Mouse (Mus musculus) lung, adult 18-20 months (tissue): ENCODE data around the gene Ttc28.
"Not testable (repeated sequence)": the region's sequence is repeated elsewhere in the genome, so short reads cannot be mapped to it uniquely, and the experiment has no call there.

Experiments used
- DNase-seq, 2 experiments: peaks; one replicate each; pipeline ENCODE4 v3.0.0; 2022; ENCODE audit warnings: mixed read lengths in 2 of 2

Gene Ttc28

GRCm38 (mm10) chr5:111256181-111256580, 376.6 kb downstream of the Ttc28 start:
- DNase-seq, result no peak

GRCm38 (mm10) chr5:111257127-111257526, 377.5 kb downstream of the Ttc28 start:
- peak; percentile 51 to 56 for DNase-seq

- DNase-seq, result not testable (repeated sequence)
These were observed 381.6 kb downstream of the Ttc28 start for GRCm38 (mm10) chr5:111261162-111261561.

- DNase-seq, result no peak
These were observed 382.4 kb downstream of the Ttc28 start for GRCm38 (mm10) chr5:111261733-111262573.

- DNase-seq, result peak; percentile 46 to 52
These were observed 383.1 kb downstream of the Ttc28 start for GRCm38 (mm10) chr5:111262574-111263239.

GRCm38 (mm10) chr5:111263370-111263769, 383.8 kb downstream of the Ttc28 start:
- DNase-seq, result no peak

- no peak for DNase-seq
These were observed 384.9 kb downstream of the Ttc28 start for GRCm38 (mm10) chr5:111264488-111264887.

GRCm38 (mm10) chr5:111266658-111267057, 387.1 kb downstream of the Ttc28 start:
- peak; percentile 50 to 62 for DNase-seq

- DNase-seq, result peak; percentile 78 to 88
These were observed 387.5 kb downstream of the Ttc28 start for GRCm38 (mm10) chr5:111267100-111267499.

GRCm38 (mm10) chr5:111268852-111269251, 389.2 kb downstream of the Ttc28 start:
- DNase-seq, result no peak

- DNase-seq, result peak; percentile 71 to 80
These were observed 390.1 kb downstream of the Ttc28 start for GRCm38 (mm10) chr5:111269613-111270205.

GRCm38 (mm10) chr5:111270246-111271002, 390.8 kb downstream of the Ttc28 start:
- no peak for DNase-seq

- DNase-seq, result peak; percentile 77 to 81
These were observed 394.0 kb downstream of the Ttc28 start for GRCm38 (mm10) chr5:111273589-111273988.

- DNase-seq, result no peak
These were observed 395.3 kb downstream of the Ttc28 start for GRCm38 (mm10) chr5:111274948-111275347.

- no peak for DNase-seq
These were observed 405.0 kb downstream of the Ttc28 start for GRCm38 (mm10) chr5:111284420-111285175.

- DNase-seq, result no peak
These were observed 408.0 kb downstream of the Ttc28 start for GRCm38 (mm10) chr5:111287571-111287970.

GRCm38 (mm10) chr5:111288486-111288885, 408.9 kb downstream of the Ttc28 start:
- DNase-seq, result peak in 1 of 2 experiments; percentile 21

- DNase-seq, result no peak
These were observed 410.5 kb downstream of the Ttc28 start for GRCm38 (mm10) chr5:111290071-111290470.

GRCm38 (mm10) chr5:111291639-111292038, 412.0 kb downstream of the Ttc28 start:
- no peak for DNase-seq

- DNase-seq, result no peak
These were observed 418.2 kb downstream of the Ttc28 start for GRCm38 (mm10) chr5:111297801-111298200.

- DNase-seq, result no peak
These were observed 419.1 kb downstream of the Ttc28 start for GRCm38 (mm10) chr5:111298706-111299105.

- DNase-seq, result no peak
These were observed 421.2 kb downstream of the Ttc28 start for GRCm38 (mm10) chr5:111300776-111301175.
